Mouse (Mus musculus) neural tube, embryonic 11.5 days (tissue): Measurements from ENCODE around the gene Mrps6. TPM values are rescaled to one million over a fixed set of nuclear protein-coding genes. Genes with fewer than 3 reads are reported as not detected.
A peak's percentile ranks its signal among the peaks of the same experiment; 100 is the strongest.

Experiments
- ATAC-seq: fragments of 200-750 bp; cut with Nextera tagmentation; 2 replicates; pipeline ENCODE4 v1.8.0; 2017; ENCODE audit warnings: moderate number of reproducible peaks, mild to moderate bottlenecking, moderate TSS enrichment, moderate library complexity; ENCODE audit not compliant: insufficient read depth, low FRiP score, low TSS enrichment
- DNase-seq: peaks from one replicate; pipeline ENCODE4 v3.0.0-alpha.2; 2015; ENCODE audit warnings: low spot score
- H3K27ac ChIP-seq: fragments of 300-500 bp; sonication (generic); 2 replicates; pipeline ENCODE4 v1.5.1; 2014; ENCODE audit warnings: low read depth, mild to moderate bottlenecking, low read length
- H3K27me3 ChIP-seq: fragments of 300-500 bp; sonication (generic); 2 replicates; pipeline ENCODE4 v1.6.1; 2014; ENCODE audit warnings: mild to moderate bottlenecking, low read length, mixed read lengths; ENCODE audit not compliant: control insufficient read depth, insufficient read depth
- H3K36me3 ChIP-seq: fragments of 300-500 bp; sonication (generic); 2 replicates; pipeline ENCODE4 v1.6.1; 2014; ENCODE audit warnings: mild to moderate bottlenecking, low read length, moderate library complexity, mixed read lengths; ENCODE audit not compliant: control insufficient read depth, insufficient read depth
- H3K4me1 ChIP-seq: fragments of 300-500 bp; sonication (generic); 2 replicates; pipeline ENCODE4 v1.6.1; 2014; ENCODE audit warnings: low read length, mixed read lengths; ENCODE audit not compliant: control insufficient read depth, insufficient read depth
- H3K4me2 ChIP-seq: fragments of 300-500 bp; sonication (generic); 2 replicates; pipeline ENCODE4 v1.6.1; 2014; ENCODE audit warnings: low read depth, mild to moderate bottlenecking, moderate library complexity
- H3K4me3 ChIP-seq: fragments of 300-500 bp; sonication (generic); 2 replicates; pipeline ENCODE4 v1.5.1; 2014; ENCODE audit warnings: low read depth, low read length
- H3K9ac ChIP-seq: fragments of 300-500 bp; sonication (generic); 2 replicates; pipeline ENCODE4 v1.6.1; 2014; ENCODE audit warnings: mild to moderate bottlenecking, low read length
- H3K9me3 ChIP-seq: fragments of 300-500 bp; sonication (generic); 2 replicates; pipeline ENCODE4 v1.6.1; 2016; ENCODE audit warnings: low read length; ENCODE audit not compliant: control insufficient read depth
- WGBS: fragments of 180-500 bp; shearing (Covaris S2); extraction: QIAGEN DNeasy Blood & Tissue Kit; methylation state at CpG from one replicate; pipeline ENCODE4 v1.1.7; 2014; 5-methylcytosine and 5-hydroxymethylcytosine counted together
- polyA plus RNA-seq: library from polyadenylated mRNA; unstranded; fragments of >200 nt; fragmentation: Nextera tagmentation; extraction: Ambion mirVana; gene quantifications from 2 replicates; pipeline ENCODE4 v1.2.1, GENCODE M21; 2014

Gene Mrps6
- polyA plus RNA-seq, 1 experiment from 2014 or later = 127 TPM

DNA sequence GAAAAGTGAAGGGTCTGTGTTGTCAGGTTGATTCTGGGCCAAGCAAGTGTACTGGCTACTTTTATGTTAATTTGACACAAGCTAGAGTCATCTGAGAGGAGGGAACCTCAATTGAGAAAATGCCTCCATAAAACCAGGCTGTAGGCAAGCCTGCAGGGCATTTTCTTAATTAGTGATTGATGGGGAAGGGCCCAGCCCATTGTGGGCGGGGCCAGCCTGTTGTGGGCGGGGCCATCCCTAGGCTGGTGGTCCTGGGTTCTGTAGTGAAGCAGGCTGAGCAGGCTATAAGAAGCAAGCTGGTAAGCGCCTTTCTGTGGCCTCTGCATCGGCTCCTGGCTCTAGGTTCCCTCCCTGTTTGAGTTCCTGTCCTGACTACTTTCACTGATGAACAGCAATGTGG, 69.2 kb downstream of the Mrps6 start:
- H3K9me3 ChIP-seq = peaks cover 5% of the 10 kb centered on the region; the same call in 1 of the 2 replicates
- ATAC-seq = no peak
- no peak overlapping the region for H3K9ac ChIP-seq
- H3K27ac ChIP-seq = no peak overlapping the region
- DNase-seq = no peak
- H3K4me2 ChIP-seq = no peak overlapping the region
- H3K36me3 ChIP-seq = no peaks in the 10 kb centered on the region
- no peaks in the 10 kb centered on the region for H3K4me1 ChIP-seq
- no peak overlapping the region for H3K4me3 ChIP-seq
- H3K27me3 ChIP-seq = no peaks in the 10 kb centered on the region
- WGBS = 50% methylated on average over 4 of the region's 4 CpGs

DNA sequence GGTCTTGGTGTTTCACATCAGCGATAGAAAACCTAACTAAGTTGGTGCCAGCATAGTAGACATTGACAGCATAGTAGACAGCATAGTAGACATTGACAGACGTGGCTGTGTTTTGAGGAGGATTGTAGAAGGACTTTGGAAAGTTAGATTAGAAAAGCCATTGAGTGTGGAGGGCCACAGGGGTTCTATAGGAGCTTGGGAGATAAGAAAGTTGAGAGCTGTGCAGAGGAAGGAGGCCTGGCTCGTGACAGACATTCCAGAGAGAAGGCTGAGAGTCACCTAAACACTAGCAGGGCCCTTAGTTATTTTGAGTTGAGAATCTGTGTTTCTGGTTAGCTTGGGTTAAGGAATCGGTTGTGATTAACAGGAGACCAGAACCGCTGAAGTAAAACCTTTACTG, 69.6 kb downstream of the Mrps6 start:
- no peak for DNase-seq
- H3K4me3 ChIP-seq = no peak overlapping the region
- H3K27ac ChIP-seq = no peak overlapping the region
- H3K36me3 ChIP-seq = no peaks in the 10 kb centered on the region
- no peaks in the 10 kb centered on the region for H3K4me1 ChIP-seq
- peaks cover 5% of the 10 kb centered on the region; the same call in 1 of the 2 replicates for H3K9me3 ChIP-seq
- no peak overlapping the region for H3K9ac ChIP-seq
- no peak for ATAC-seq
- WGBS = 82% methylated on average over 5 of the region's 5 CpGs
- no peaks in the 10 kb centered on the region for H3K27me3 ChIP-seq
- no peak overlapping the region for H3K4me2 ChIP-seq

DNA sequence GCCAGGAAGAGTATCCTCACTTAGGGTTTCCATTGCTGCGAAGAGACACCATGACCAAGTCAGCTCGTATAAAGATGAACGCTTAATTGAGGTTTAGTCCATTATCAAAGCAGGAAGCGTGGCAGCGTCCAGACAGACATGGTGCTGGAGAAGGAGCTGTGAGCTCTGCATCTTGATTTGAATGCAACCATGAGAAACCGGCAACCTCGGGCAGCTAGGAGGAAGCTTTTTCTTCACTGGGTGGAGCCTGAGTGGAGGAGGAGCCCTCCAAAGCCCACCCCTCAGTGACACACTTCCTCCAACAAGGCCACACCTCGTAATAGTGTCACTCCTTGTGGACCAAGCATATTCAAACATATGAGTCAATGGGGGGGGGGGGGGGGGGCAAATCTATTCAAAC, 71.8 kb downstream of the Mrps6 start:
- Histone ChIP-seq H3K4me1 (no peaks in the 10 kb centered on the region), H3K9ac (no peak overlapping the region), H3K9me3 (no peaks in the 10 kb centered on the region), H3K27ac (no peak overlapping the region), H3K27me3 (no peaks in the 10 kb centered on the region), H3K4me3 (no peak overlapping the region), H3K4me2 (no peak overlapping the region), H3K36me3 (no peaks in the 10 kb centered on the region)
- no peak for ATAC-seq
- no peak for DNase-seq
- WGBS = 95% methylated on average over 8 of the region's 8 CpGs

DNA sequence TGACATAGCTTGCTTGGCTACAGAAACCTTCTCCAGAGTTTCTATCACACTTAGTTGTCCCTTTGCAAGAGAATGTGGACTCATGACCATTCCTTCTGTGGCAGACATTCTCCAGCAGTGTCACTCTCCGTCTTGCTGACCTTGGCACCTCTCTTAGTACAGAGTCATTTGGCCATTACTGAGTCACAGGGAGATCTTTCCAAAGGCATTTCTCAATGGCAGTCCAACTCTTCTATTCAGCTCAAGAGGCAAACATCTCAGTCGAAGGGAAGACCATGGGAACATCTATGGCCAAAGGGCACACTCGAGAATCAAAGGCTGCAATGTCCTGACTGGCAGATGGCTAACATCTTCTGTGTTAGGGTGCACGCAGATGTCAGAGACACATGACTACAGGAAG, 74.4 kb downstream of the Mrps6 start:
- Histone ChIP-seq H3K9me3 (no peaks in the 10 kb centered on the region), H3K27ac (no peak overlapping the region), H3K4me3 (no peak overlapping the region), H3K27me3 (no peaks in the 10 kb centered on the region), H3K4me1 (no peaks in the 10 kb centered on the region), H3K4me2 (no peak overlapping the region), H3K36me3 (no peaks in the 10 kb centered on the region), H3K9ac (no peak overlapping the region)
- 77% methylated on average over 4 of the region's 4 CpGs for WGBS
- no peak for DNase-seq
- no peak for ATAC-seq

DNA sequence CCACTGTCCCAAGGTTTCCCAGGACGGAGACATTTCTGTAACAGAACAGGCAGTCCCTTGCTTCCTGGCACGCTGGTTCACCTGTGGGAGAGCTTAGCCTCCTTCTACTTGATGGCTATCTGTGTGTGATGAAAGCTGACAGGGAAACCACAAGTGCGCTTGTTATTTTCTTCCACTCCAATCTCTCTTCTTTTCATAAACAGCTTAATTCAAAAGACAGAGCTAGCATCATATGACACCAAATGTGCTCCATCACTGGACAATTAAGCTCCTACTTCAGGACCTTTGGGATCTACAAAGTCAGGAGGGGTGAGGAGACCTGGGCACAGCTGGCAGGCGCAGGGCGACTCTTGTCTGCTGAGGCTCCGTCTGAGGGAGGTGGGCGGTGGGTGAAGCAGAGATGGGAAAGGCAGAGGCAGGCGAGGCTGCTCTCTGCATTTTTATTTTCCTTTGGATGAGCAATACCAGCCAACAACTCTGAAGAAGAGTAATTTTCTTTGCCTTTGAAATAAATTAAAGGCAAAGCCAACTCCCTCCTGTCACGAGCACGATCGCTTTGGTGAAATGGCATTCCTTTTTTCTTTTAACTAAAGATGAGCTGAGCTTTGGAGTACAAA, 76.2 kb downstream of the Mrps6 start:
- no peak overlapping the region for H3K4me2 ChIP-seq
- H3K36me3 ChIP-seq = no peaks in the 10 kb centered on the region
- H3K27me3 ChIP-seq = no peaks in the 10 kb centered on the region
- no peak overlapping the region for H3K9ac ChIP-seq
- 93% methylated on average over 11 of the region's 11 CpGs for WGBS
- H3K27ac ChIP-seq = no peak overlapping the region
- no peak for ATAC-seq
- no peak for DNase-seq
- H3K9me3 ChIP-seq = no peaks in the 10 kb centered on the region
- no peaks in the 10 kb centered on the region for H3K4me1 ChIP-seq
- no peak overlapping the region for H3K4me3 ChIP-seq

DNA sequence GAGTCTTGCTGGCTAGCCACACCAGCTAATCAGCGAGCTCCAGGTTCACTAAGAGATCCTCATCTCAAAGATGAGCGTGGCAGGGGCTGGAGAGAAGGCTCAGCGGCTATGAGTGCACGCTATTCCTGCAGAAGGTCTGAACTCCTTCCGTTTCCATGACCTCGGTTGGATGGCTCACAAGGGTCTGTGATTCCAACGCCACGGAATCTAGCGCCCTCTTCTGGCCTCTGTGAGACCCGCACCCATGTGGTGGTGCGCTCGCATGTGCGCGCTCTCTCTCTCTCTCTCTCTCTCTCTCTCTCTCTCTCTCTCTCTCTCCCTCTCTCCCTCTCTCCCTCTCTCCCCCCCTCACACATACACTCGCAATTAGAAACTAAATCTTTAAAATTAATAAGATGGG, 78.2 kb downstream of the Mrps6 start:
- no peak overlapping the region for H3K4me2 ChIP-seq
- no peak overlapping the region for H3K4me3 ChIP-seq
- H3K27ac ChIP-seq = no peak overlapping the region
- peaks cover 7% of the 10 kb centered on the region for H3K4me1 ChIP-seq
- no peaks in the 10 kb centered on the region for H3K27me3 ChIP-seq
- ATAC-seq (no peak), DNase-seq (no peak)
- H3K9me3 ChIP-seq = no peaks in the 10 kb centered on the region
- no peak overlapping the region for H3K9ac ChIP-seq
- 94% methylated on average over 15 of the region's 15 CpGs for WGBS
- no peaks in the 10 kb centered on the region for H3K36me3 ChIP-seq

DNA sequence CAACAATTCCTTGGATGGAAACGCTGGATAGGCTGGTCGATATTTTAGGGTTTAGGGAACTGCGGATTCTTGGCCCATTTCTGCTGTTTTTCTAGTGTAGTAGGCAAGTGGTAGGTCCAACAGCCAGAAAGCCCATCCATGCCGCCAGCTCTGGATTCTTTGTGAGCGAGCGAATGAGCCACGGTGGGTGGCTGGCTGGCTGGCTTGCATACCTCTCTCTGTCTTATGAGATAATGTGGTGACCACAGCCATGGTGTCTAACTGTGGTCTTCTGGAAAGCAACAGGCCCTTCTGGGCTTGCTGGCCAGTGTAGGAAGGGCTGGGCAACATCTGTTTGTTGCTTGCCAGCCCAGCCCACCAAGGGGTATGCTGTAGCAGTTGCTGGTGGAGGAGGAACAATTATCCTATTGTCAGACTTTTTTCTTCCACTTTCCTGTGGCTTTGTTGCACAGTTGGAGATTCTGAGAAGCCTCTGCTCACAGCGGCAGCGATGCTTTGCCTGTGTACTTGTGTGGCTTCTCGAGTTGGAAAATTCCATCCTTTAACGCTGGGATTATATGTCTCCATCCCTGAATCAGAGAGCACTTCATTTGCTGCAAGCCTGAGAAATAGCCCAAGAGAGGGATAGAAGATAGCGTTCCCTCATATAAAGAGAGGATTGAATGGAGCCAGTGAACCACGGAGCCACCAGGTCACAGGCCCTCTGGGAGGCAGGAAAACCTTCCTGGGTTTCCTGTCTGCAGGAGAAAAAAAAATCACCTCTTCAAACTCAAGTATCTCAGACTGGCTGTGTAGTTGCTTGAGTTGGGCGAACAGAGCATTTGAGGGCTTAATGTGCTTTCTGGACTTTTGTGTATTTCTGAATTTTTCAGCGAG, 81.6 kb downstream of the Mrps6 start:
- peak overlapping the region; percentile 58 for H3K27ac ChIP-seq
- no peak overlapping the region for H3K9ac ChIP-seq
- peak; percentile 53 for DNase-seq

DNA sequence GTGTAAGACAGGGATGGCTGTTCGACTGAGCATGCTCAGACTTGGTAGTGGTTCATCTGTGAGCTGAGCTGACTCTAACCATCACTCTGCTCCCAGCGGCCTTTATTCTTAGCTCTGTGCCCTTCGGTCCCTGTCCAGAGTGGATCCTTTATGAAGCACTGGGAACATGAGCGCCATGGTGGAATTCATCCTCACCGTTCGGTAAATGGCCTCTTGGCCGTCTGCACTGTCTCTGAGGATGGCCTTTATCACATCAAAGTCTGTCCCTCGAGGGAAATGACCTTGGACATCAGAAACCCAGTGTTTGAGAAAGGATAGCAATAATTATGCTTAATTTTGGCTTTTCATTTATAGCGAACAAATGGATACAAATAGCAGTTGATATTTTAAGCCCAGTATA, 82.3 kb downstream of the Mrps6 start:
- no peak overlapping the region for H3K4me3 ChIP-seq
- H3K4me1 ChIP-seq = peaks cover 11% of the 10 kb centered on the region
- ATAC-seq = no peak
- 0 out of 2 replicates have a peak overlapping the region, but pooled peaks have one; percentile 34 for H3K27ac ChIP-seq
- no peaks in the 10 kb centered on the region for H3K36me3 ChIP-seq
- DNase-seq = no peak
- no peak overlapping the region for H3K4me2 ChIP-seq
- no peak overlapping the region for H3K9ac ChIP-seq
- no peaks in the 10 kb centered on the region for H3K9me3 ChIP-seq
- 69% methylated on average over 9 of the region's 9 CpGs for WGBS
- H3K27me3 ChIP-seq = no peaks in the 10 kb centered on the region

More for the DNA sequence above, 81.6 kb downstream of the Mrps6 start:
- no peak overlapping the region for H3K4me3 ChIP-seq
- H3K36me3 ChIP-seq = no peaks in the 10 kb centered on the region
- no peaks in the 10 kb centered on the region for H3K9me3 ChIP-seq
- H3K4me1 ChIP-seq = peaks cover 11% of the 10 kb centered on the region
- no peak for ATAC-seq
- no peak overlapping the region for H3K4me2 ChIP-seq
- 42% methylated on average over 15 of the region's 15 CpGs for WGBS
- no peaks in the 10 kb centered on the region for H3K27me3 ChIP-seq

DNA sequence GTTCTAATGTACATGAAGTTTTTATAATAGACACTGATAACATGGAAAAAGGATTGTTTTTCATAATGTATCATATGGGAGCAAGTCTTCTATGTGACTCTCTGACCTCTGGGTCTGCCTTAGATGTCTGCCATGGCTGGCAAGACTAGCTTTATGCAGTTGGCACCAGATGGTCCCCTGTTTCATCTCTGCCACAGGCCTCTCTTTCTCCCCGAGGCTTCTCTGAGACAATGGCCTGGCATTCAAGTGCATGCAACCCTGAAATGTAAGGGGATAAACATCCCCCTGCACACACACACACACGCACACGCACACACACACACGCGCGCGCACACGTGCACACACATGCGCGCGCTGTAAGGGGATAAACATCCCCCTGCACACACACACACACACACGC, 83.0 kb downstream of the Mrps6 start:
- H3K9ac ChIP-seq = no peak overlapping the region
- H3K4me1 ChIP-seq = peaks cover 11% of the 10 kb centered on the region
- H3K27me3 ChIP-seq = no peaks in the 10 kb centered on the region
- no peaks in the 10 kb centered on the region for H3K9me3 ChIP-seq
- 92% methylated on average over 12 of the region's 12 CpGs for WGBS
- H3K27ac ChIP-seq = no peak overlapping the region
- no peak overlapping the region for H3K4me2 ChIP-seq
- DNase-seq (no peak), ATAC-seq (no peak)
- no peak overlapping the region for H3K4me3 ChIP-seq
- no peaks in the 10 kb centered on the region for H3K36me3 ChIP-seq
